Mouse (Mus musculus): ENCODE data around the gene Tnpo3. TPM values are rescaled to one million over a fixed set of nuclear protein-coding genes. Genes with fewer than 3 reads are reported as not detected.
"Not testable (repeated sequence)": the region's sequence is repeated elsewhere in the genome, so short reads cannot be mapped to it uniquely, and the experiment has no call there.

Gene Tnpo3
- polyA plus RNA-seq, 1 experiment from 2014 or later, result 83.4 TPM

DNA sequence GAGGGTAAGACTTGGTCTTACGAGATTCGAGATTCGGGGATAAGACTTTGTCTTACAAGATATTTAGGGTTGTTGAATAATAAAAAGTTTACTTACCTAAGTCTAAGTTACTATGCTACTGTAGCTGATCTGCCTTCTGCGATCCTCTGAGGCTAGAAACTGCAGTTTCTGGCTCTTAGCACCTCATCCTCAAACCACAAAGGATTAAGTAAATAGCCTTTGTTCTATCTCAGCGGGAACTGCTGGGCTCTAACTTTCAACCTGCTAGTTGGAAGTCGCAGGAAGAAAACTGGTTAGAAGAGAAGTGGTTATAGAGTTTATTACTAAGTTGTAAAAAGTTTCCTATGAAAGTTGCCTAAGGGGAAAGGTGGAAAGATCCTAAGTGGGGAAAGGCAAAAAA lies 12.6 kb upstream of the Tnpo3 start:
- H3K27me3 ChIP-seq (replicated peaks; ENCODE audit: control insufficient read depth, insufficient read depth, low read length), result no peaks in the 10 kb centered on the region
- no peaks in the 10 kb centered on the region for H3K4me1 ChIP-seq (ENCODE audit: control insufficient read depth, insufficient read depth, low read depth, low read length)
- no peak overlapping the region for H3K4me3 ChIP-seq (ENCODE audit: low read length)
- H3K36me3 ChIP-seq (ENCODE audit: control insufficient read depth, insufficient read depth, low read length), result no peaks in the 10 kb centered on the region
- no peak overlapping the region for H3K4me2 ChIP-seq (ENCODE audit: low read length)
- H3K9me3 ChIP-seq (ENCODE audit: control insufficient read depth, low read length), result no peaks in the 10 kb centered on the region
- no peak for ATAC-seq
- no peak overlapping the region for H3K27ac ChIP-seq (ENCODE audit: low read depth, low read length)
- WGBS, result 56% methylated on average over 6 of the region's 6 CpGs
- no peak overlapping the region for H3K9ac ChIP-seq (ENCODE audit: low read depth, low read length)

DNA sequence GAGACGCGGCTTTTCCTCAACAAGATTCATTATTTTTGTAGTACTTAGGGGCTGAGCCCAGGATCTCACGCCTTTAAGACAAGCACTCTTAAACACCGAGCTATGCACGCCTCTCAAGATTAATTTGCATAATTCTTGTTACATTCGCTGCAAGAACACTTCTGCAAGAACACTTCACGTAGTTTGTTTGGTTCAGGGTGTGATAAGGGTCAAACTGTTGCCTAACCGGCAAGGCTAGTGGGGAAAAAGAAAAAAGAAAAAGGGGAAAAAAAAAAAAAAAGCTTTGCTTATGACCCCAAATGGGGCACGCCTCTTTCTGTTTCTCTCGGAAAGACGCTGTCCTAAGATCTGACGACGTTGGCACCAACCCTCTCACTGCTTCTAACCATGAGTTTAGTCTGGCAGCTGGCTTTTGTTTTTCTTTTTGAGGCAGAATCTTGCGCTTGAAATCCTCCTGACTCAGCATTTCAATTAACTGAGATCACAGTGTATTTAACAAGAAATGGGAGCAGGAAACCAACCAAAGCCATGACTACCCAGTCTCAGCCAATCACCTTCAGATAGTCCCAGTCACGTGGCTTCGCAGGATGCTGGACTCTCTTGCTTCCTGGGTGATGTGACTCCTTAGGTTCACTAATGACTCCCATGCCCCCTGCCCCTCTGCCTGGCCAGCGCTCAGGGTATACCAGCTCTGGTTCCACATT lies 11.3 kb upstream of the Tnpo3 start:
- H3K9ac ChIP-seq (ENCODE audit: low read depth, low read length), result no peak overlapping the region
- no peak overlapping the region for H3K27ac ChIP-seq (ENCODE audit: low read depth, low read length)
- ATAC-seq, result no peak
- H3K36me3 ChIP-seq (ENCODE audit: control insufficient read depth, insufficient read depth, low read length), result no peaks in the 10 kb centered on the region
- WGBS, result 64% methylated on average over 17 of the region's 17 CpGs
- H3K27me3 ChIP-seq (replicated peaks; ENCODE audit: control insufficient read depth, insufficient read depth, low read length), result no peaks in the 10 kb centered on the region
- no peaks in the 10 kb centered on the region for H3K9me3 ChIP-seq (ENCODE audit: control insufficient read depth, low read length)
- no peak overlapping the region for H3K4me3 ChIP-seq (ENCODE audit: low read length)
- H3K4me2 ChIP-seq (ENCODE audit: low read length), result no peak overlapping the region
- H3K4me1 ChIP-seq (ENCODE audit: control insufficient read depth, insufficient read depth, low read depth, low read length), result no peaks in the 10 kb centered on the region

DNA sequence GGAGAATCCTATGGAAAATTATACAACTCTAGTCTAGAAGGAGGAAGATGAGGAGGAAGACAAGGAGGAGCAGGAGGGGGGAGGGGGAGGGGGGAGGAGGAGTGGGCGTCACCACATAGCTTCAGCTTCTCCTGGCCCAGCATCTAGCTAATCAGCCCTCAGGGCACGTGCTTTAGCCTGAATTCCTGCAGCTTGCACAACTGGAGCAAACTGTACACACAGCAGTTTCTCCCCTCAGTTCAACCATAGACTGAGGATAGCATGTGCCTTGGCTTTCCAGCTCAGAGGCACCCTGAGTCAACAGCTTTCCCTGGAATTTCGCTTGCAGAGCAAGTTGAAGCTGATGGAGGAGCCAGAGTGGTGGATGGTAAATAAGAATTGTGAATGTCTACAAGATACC lies 10.5 kb upstream of the Tnpo3 start:
- Histone ChIP-seq H3K9me3 (ENCODE audit: control insufficient read depth, low read length) (no peaks in the 10 kb centered on the region), H3K4me1 (ENCODE audit: control insufficient read depth, insufficient read depth, low read depth, low read length) (no peaks in the 10 kb centered on the region), H3K4me3 (ENCODE audit: low read length) (no peak overlapping the region), H3K9ac (ENCODE audit: low read depth, low read length) (no peak overlapping the region), H3K36me3 (ENCODE audit: control insufficient read depth, insufficient read depth, low read length) (no peaks in the 10 kb centered on the region), H3K27me3 (replicated peaks; ENCODE audit: control insufficient read depth, insufficient read depth, low read length) (no peaks in the 10 kb centered on the region), H3K4me2 (ENCODE audit: low read length) (no peak overlapping the region), H3K27ac (ENCODE audit: low read depth, low read length) (no peak overlapping the region)
- ATAC-seq, result no peak
- WGBS, result 61% methylated on average over 3 of the region's 3 CpGs

DNA sequence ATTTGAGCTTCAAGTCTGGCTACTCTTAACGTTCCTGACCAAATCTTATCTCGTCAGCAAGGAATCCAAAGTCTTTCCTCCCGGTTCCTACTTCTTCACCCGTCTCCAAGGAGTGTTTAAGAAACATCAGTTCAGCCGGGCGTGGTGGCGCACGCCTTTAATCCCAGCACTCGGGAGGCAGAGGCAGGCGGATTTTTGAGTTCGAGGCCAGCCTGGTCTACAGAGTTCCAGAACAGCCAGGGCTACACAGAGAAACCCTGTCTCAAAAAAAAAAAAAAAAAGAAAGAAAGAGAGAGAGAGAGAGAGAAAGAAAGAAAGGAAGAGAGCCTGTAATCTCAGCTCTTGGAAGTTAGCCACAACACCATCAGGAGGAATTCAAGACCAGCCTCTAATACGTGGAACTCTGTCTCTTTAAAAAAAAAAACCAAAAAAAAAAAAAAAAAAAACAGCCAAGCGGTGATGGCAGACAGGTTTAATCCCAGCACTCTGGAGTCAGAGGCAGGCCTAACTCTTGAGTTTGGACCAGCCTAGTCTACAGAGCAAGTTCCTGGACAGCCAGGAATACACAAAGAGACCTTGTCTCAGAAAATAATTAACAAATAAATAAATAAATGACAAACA lies 443 bp upstream of the Tnpo3 start:
- not testable (repeated sequence) for H3K27me3 ChIP-seq (replicated peaks; ENCODE audit: control insufficient read depth, insufficient read depth, low read length); ATAC-seq; H3K36me3 ChIP-seq (ENCODE audit: control insufficient read depth, insufficient read depth, low read length); H3K9me3 ChIP-seq (ENCODE audit: control insufficient read depth, low read length)
- H3K9ac ChIP-seq (ENCODE audit: low read depth, low read length), result peak overlapping the region; percentile 96
- H3K4me3 ChIP-seq (ENCODE audit: low read length), result peak overlapping the region; percentile 98
- H3K4me2 ChIP-seq (ENCODE audit: low read length), result peak overlapping the region; percentile 88
- H3K27ac ChIP-seq (ENCODE audit: low read depth, low read length), result peak overlapping the region; percentile 94
- 27% methylated on average over 13 of the region's 13 CpGs for WGBS
- peaks cover 11% of the 10 kb centered on the region for H3K4me1 ChIP-seq (ENCODE audit: control insufficient read depth, insufficient read depth, low read depth, low read length)

DNA sequence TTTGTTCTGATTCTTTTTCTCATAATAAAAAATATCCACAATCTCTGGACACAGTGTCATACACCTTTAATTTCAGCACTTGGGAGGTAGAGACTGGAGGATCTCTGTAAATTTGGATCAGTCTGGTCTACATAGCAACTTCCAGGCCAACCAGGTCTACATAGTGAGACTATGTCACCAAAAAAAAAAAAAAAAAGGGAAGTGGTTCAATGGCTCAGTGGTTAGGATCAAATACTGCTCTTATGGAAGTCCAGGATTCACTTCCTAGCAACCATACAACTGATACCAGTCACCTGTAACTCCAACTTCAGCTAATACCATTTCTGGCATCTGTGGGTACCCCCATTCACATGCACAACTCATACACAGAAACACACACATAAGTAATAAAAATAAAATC lies 9.5 kb downstream of the Tnpo3 start:
- H3K4me2 ChIP-seq (ENCODE audit: low read length), result no peak overlapping the region
- H3K4me3 ChIP-seq (ENCODE audit: low read length), result no peak overlapping the region
- no peak overlapping the region for H3K9ac ChIP-seq (ENCODE audit: low read depth, low read length)
- H3K27me3 ChIP-seq (replicated peaks; ENCODE audit: control insufficient read depth, insufficient read depth, low read length), result no peaks in the 10 kb centered on the region
- no peaks in the 10 kb centered on the region; the same call in 1 of the 2 replicates for H3K4me1 ChIP-seq (ENCODE audit: control insufficient read depth, insufficient read depth, low read depth, low read length)
- ATAC-seq, result no peak
- H3K27ac ChIP-seq (ENCODE audit: low read depth, low read length), result no peak overlapping the region
- no peaks in the 10 kb centered on the region for H3K36me3 ChIP-seq (ENCODE audit: control insufficient read depth, insufficient read depth, low read length)
- no peaks in the 10 kb centered on the region for H3K9me3 ChIP-seq (ENCODE audit: control insufficient read depth, low read length)

DNA sequence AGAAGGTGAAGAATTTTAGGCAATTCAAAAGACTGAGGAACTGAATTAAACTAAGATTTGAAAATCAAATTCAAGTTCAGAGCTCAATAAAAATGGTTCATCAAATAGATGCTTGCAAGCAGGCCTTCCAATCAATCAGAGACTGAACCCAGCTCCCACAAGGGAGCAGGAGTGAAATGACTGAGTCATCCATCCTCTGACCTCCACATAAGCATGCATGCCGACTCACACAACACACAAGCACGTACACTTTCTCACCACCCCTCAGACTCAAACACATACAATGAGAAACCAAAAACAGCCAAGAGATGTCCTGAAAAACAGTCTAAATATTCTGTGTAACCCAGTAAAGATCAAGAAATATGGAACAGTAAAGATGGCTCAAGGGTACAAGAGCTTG lies 14.0 kb downstream of the Tnpo3 start:
- no peaks in the 10 kb centered on the region; the same call in 1 of the 2 replicates for H3K4me1 ChIP-seq (ENCODE audit: control insufficient read depth, insufficient read depth, low read depth, low read length)
- H3K27me3 ChIP-seq (replicated peaks; ENCODE audit: control insufficient read depth, insufficient read depth, low read length), result no peaks in the 10 kb centered on the region
- no peak for ATAC-seq
- no peaks in the 10 kb centered on the region for H3K9me3 ChIP-seq (ENCODE audit: control insufficient read depth, low read length)
- no peak overlapping the region for H3K4me2 ChIP-seq (ENCODE audit: low read length)
- no peaks in the 10 kb centered on the region for H3K36me3 ChIP-seq (ENCODE audit: control insufficient read depth, insufficient read depth, low read length)
- H3K4me3 ChIP-seq (ENCODE audit: low read length), result no peak overlapping the region
- H3K27ac ChIP-seq (ENCODE audit: low read depth, low read length), result no peak overlapping the region
- WGBS, result 82% methylated on average over 2 of the region's 2 CpGs
- no peak overlapping the region for H3K9ac ChIP-seq (ENCODE audit: low read depth, low read length)

DNA sequence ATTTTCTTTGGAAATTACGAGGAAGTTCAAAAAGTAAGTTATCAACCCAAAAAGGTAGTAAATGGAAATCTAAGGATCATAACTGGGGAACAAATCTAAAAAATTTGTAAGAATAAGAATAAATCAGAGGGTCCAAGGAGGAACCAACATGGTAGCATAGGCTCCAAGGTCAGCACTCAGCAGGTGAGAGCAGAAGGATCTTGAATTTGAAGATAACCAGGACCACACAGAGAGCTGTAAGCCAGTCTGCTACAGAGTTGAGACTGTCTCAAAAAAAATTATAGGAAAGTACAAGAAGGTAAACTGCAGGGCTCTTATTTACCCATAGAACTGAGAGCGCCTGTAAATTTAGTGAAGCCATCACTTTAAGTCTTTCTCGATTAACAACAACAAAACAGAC lies 28.5 kb downstream of the Tnpo3 start:
- H3K4me2 ChIP-seq (ENCODE audit: low read length), result no peak overlapping the region
- H3K4me1 ChIP-seq (ENCODE audit: control insufficient read depth, insufficient read depth, low read depth, low read length), result no peaks in the 10 kb centered on the region
- H3K4me3 ChIP-seq (ENCODE audit: low read length), result no peak overlapping the region
- H3K9me3 ChIP-seq (ENCODE audit: control insufficient read depth, low read length), result no peaks in the 10 kb centered on the region
- peaks cover 26% of the 10 kb centered on the region for H3K36me3 ChIP-seq (ENCODE audit: control insufficient read depth, insufficient read depth, low read length)
- 98% methylated on average over 3 of the region's 3 CpGs for WGBS
- no peak overlapping the region for H3K9ac ChIP-seq (ENCODE audit: low read depth, low read length)
- no peak overlapping the region for H3K27ac ChIP-seq (ENCODE audit: low read depth, low read length)
- no peak for ATAC-seq
- H3K27me3 ChIP-seq (replicated peaks; ENCODE audit: control insufficient read depth, insufficient read depth, low read length), result no peaks in the 10 kb centered on the region

DNA sequence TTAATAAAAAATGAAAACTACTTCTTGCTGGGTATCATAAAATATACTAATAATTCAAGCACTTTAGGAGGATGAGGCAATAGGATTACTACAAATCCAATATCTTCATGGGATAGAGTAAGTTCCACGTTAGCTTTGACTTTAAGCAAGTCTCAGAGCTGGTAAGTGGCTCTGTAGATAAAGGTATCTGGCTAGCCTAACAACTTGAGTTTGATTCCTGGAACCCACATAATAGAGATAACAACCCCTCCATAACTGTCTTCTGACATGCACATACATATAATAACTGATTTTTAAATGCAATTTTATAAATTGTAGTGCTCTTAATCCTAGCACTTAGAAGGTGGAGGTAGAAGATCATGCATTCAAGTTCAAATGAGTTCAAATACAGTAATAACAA lies 28.9 kb downstream of the Tnpo3 start:
- WGBS, result 97% methylated on average over 1 of the region's 1 CpGs
- Histone ChIP-seq H3K36me3 (ENCODE audit: control insufficient read depth, insufficient read depth, low read length) (peaks cover 22% of the 10 kb centered on the region), H3K4me2 (ENCODE audit: low read length) (no peak overlapping the region), H3K4me3 (ENCODE audit: low read length) (no peak overlapping the region), H3K9ac (ENCODE audit: low read depth, low read length) (no peak overlapping the region), H3K9me3 (ENCODE audit: control insufficient read depth, low read length) (no peaks in the 10 kb centered on the region), H3K4me1 (ENCODE audit: control insufficient read depth, insufficient read depth, low read depth, low read length) (no peaks in the 10 kb centered on the region), H3K27me3 (replicated peaks; ENCODE audit: control insufficient read depth, insufficient read depth, low read length) (no peaks in the 10 kb centered on the region), H3K27ac (ENCODE audit: low read depth, low read length) (no peak overlapping the region)
- no peak for ATAC-seq

DNA sequence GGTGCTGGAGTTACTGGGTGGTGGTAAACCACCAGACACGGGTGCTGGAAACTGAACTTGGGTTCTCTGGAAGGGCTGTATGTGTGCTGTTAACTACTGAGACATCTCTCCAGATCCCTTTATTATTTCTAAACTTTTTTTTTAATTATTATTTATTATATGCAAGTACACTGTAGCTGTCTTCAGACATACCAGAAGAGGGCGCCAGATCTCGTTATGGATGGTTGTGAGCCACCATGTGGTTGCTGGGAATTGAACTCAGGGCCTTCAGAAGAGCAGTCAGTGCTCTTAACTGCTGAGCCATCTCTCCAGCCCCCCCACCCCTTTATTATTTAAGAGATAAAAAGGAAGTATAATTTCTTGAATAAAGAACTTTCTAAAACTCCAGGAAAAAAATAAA lies 33.3 kb downstream of the Tnpo3 start:
- not testable (repeated sequence) for H3K9me3 ChIP-seq (ENCODE audit: control insufficient read depth, low read length); H3K9ac ChIP-seq (ENCODE audit: low read depth, low read length); H3K4me1 ChIP-seq (ENCODE audit: control insufficient read depth, insufficient read depth, low read depth, low read length); H3K27me3 ChIP-seq (replicated peaks; ENCODE audit: control insufficient read depth, insufficient read depth, low read length); ATAC-seq; H3K4me2 ChIP-seq (ENCODE audit: low read length); H3K4me3 ChIP-seq (ENCODE audit: low read length); H3K27ac ChIP-seq (ENCODE audit: low read depth, low read length)
- H3K36me3 ChIP-seq (ENCODE audit: control insufficient read depth, insufficient read depth, low read length), result peaks cover 36% of the 10 kb centered on the region
- 89% methylated on average over 3 of the region's 3 CpGs for WGBS
